Mouse (Mus musculus) splenic B cell, adult 2 months (primary cell): ENCODE measurements around the gene Alb.

ENCODE experiments used
- DNase-seq: peaks from one replicate; pipeline ENCODE4 v3.0.0-alpha.2; 2011; ENCODE audit warnings: low read depth, low spot score
- H3K27me3 ChIP-seq: 2 replicates; pipeline ENCODE4 v1.6.1; 2012; ENCODE audit warnings: mild to moderate bottlenecking, low read length, moderate library complexity, mixed read lengths; ENCODE audit not compliant: control insufficient read depth, poor library complexity, insufficient read depth, severe bottlenecking
- H3K36me3 ChIP-seq: 2 replicates; pipeline ENCODE4 v1.6.1; 2012; ENCODE audit warnings: mild to moderate bottlenecking, low read length, moderate library complexity, mixed read lengths; ENCODE audit not compliant: control insufficient read depth, poor library complexity, insufficient read depth, severe bottlenecking

Gene Alb

DNA sequence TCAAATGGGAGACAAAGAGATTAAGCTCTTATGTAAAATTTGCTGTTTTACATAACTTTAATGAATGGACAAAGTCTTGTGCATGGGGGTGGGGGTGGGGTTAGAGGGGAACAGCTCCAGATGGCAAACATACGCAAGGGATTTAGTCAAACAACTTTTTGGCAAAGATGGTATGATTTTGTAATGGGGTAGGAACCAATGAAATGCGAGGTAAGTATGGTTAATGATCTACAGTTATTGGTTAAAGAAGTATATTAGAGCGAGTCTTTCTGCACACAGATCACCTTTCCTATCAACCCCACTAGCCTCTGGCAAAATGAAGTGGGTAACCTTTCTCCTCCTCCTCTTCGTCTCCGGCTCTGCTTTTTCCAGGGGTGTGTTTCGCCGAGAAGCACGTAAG, at the start of gene Alb:
Gene Alb, plus strand, starts transcription at position 279 of the 400 bp plus-strand sequence.
- Histone ChIP-seq H3K36me3 (no peaks in the 10 kb centered on the region), H3K27me3 (no peaks in the 10 kb centered on the region)
- no peak for DNase-seq

DNA sequence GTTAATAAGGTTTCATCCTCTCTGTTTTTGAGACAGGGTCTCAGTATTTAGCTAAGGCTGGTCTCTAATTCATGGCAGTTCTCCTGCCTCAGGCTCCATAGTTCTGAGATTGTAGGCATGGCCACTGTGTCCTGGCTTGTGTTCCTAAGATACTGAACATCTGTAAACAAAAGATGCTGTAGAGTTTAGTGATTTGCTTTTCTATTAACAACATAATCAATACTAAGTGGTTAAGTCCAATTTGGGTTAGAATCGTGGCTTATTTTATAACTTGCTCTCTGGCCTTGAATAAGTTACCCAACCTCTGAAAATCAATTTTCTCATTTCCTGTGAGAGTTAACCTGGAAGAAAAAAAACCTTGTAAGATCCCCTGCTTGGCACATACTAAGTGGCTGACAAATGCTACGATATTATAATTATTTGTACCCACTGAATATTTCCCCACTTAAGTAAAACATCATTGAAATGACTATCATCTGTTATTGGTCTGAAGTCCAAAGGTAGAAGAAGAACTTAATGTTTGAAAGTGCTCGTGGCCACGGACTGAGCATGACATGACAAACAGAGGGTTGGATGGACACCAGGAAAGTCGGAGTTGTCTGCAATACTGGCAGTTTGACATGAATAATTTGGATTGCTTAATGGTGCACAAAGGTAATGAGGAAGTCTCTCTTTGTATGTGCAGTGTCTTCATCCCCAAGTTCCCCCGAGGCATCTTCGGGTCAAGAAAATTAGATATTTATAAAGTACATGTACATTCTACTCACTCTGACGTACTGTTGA, 46.4 kb upstream of the Alb start:
- Histone ChIP-seq H3K27me3 (no peaks in the 10 kb centered on the region), H3K36me3 (no peaks in the 10 kb centered on the region)
- no peak for DNase-seq

DNA sequence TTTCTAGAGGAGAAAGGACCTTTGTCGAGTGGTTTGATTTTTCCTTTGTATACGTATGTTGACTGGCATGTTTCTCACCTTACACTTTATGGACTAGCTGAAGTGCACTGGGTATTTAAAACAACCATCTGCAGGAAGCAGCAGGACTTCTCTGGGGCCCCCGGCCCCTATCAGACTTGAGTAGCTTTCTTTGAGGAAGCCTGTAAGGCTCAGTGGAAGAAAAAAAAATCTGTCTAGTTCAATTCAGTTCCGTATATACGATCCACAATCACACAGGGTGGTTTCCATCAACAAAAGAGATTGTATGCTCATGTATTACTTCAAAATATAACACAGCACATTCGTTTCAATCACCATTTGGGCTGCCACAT, 45.8 kb upstream of the Alb start:
- no peak for DNase-seq
- no peaks in the 10 kb centered on the region for H3K36me3 ChIP-seq
- no peaks in the 10 kb centered on the region for H3K27me3 ChIP-seq

DNA sequence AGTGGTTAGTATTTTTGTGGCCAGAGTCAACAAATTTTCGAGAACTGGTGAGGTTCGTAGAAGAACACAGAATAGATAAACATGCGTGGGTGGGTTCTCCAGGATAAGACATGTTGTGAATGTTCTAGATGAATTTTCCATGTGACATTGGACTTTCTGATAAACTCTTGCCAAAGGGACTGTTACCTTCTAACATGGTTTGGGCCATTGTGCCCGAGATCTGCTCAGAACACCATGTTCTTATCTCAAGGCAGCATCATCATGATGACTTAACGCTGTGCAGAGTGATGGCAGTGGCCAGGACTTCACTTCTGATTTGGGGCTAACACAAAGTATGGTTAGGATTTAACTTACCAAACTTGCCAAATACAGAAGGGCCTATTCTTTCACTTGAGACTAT, 36.1 kb upstream of the Alb start:
- Histone ChIP-seq H3K36me3 (no peaks in the 10 kb centered on the region), H3K27me3 (no peaks in the 10 kb centered on the region)
- DNase-seq: no peak

DNA sequence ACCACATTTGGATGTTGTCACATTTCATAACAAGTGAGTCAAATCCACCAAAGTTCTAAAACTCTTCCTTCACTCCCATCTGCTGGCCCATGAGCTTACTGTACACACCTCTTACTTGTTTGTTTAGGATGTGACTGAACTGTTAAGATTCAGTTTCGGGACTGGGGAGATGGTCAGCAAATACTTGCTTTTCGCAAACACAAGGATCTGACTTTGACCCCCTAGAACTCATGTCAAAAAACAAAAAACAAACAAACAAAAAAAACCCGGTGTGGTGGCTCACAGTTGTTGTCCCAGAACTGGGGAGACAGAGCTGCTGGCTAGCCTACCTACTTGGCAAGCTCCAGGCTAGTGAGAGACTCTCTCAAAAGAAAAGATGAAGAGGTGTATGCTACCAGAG, 35.5 kb upstream of the Alb start:
- no peak for DNase-seq
- Histone ChIP-seq H3K27me3 (no peaks in the 10 kb centered on the region), H3K36me3 (no peaks in the 10 kb centered on the region)

DNA sequence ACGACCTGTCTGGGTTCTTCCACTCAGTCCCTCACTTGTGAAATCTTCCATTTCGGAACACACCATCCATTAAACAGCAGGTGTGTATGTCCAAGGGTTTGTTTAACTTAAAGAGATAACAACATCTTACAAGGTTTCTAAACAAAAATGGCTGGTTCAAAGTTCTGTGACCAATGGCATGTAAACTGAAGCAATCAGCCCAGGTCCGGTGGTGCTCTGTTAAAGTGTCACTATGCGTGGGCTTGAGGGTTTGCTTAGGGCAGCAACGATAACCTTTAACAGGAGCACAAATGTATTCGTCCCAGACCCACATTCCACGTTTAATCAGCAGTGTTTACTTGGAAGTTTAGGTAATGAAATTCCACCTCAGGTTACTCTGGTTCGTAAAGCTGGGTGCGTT, 29.6 kb upstream of the Alb start:
- Histone ChIP-seq H3K36me3 (no peaks in the 10 kb centered on the region), H3K27me3 (no peaks in the 10 kb centered on the region)
- DNase-seq: no peak

DNA sequence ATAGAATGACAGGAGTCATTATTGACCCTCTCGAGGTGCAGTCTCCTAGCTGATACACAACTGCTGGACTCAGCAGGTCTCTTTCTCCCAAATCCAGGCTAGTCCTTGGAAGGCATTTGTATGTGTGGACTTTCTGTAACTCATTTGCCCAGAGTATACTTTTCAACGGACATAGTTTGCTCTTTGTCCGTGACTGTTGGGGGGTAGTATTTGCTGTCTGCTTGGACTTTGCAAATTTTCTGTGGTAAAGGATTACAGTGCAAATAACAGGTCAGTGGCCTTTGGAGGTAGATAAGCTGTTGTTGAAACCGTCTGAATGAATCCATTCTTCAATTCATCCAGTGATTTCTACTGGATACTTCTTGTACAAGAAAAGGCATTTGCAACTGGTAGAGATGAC, 21.5 kb upstream of the Alb start:
- H3K36me3 ChIP-seq: no peaks in the 10 kb centered on the region
- H3K27me3 ChIP-seq: no peaks in the 10 kb centered on the region
- DNase-seq: no peak

DNA sequence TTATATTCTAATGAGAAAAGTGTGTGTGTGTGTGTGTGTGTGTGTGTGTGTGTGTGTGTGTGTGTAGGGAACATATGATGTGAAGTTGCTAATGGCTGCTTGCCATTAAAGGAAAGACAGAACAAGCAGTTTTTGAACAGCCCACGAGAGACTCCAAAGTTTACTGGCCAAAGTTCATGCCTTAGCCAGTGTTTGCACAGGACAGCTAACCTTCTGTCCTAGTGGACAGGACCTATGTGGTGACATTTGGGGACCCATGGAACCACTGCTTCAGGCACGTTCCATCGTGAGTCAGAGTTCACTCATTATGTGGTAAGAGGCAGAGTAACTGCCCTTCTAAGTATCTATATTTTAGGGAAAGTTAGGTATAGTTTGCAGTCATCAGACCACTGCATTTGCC, 13.1 kb upstream of the Alb start:
- Histone ChIP-seq H3K27me3 (no peaks in the 10 kb centered on the region), H3K36me3 (no peaks in the 10 kb centered on the region)
- DNase-seq: no peak

DNA sequence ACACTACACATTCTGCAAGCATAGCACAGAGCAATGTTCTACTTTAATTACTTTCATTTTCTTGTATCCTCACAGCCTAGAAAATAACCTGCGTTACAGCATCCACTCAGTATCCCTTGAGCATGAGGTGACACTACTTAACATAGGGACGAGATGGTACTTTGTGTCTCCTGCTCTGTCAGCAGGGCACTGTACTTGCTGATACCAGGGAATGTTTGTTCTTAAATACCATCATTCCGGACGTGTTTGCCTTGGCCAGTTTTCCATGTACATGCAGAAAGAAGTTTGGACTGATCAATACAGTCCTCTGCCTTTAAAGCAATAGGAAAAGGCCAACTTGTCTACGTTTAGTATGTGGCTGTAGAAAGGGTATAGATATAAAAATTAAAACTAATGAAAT, 10.7 kb upstream of the Alb start:
- Histone ChIP-seq H3K36me3 (no peaks in the 10 kb centered on the region), H3K27me3 (no peaks in the 10 kb centered on the region)
- no peak for DNase-seq

DNA sequence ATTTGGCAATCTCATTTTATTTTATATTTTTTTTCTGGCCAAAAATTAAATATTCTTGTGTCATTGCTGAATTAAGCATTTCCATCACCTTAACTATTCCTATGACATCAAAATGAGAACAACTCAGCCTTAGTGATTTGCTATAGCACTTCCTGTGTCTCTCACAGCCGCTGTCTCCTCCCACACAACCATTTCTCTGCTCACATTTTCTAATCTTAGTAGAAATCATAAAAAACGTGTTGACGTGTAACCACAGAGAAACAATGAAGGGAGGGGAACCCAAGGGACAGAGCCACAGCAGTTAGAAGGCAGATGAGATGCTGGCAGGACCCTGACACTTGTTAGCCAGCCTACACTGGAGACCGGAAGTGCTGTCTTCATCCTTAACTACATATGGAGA, 8.0 kb upstream of the Alb start:
- Histone ChIP-seq H3K36me3 (no peaks in the 10 kb centered on the region), H3K27me3 (no peaks in the 10 kb centered on the region)
- DNase-seq: no peak

DNA sequence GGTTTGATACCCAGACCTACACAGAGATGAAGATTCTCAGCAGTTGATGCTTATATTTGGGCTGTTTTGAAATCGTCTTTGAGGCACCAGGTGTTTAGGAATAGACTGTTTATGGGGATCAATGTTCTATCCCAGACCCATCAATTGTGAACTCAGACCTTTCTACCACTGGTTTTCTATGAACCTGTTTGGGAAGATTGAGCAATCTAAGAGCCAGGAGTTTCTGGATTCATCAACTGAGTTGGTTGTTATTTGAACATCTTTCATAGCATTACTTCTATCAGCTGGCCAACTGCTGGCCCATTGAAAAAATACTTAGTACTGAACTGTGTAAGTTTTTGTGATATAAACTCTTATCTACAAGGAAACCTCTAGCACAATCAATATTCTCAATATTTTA, 3.5 kb upstream of the Alb start:
- Histone ChIP-seq H3K36me3 (no peaks in the 10 kb centered on the region), H3K27me3 (no peaks in the 10 kb centered on the region)
- no peak for DNase-seq

DNA sequence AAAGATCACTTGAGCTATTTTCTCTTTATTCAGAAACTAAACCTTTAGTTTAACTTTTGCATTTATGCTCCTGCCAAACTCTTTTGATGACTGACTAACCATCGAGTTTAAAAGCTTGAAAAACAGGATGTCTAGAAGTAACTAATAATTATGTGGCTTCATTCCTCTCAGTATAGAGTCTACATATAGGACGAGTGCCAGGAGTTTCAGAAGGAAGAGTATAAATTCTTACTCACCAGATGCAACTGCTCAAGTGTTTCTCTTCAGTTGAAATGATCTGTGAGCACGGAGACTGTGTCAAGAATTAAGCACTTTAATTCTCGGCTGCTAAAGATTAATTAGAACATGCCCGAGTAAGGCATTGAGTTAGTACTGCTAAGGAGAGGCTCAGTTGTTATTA, 2.0 kb upstream of the Alb start:
- no peaks in the 10 kb centered on the region for H3K27me3 ChIP-seq
- no peak for DNase-seq
- H3K36me3 ChIP-seq: no peaks in the 10 kb centered on the region

DNA sequence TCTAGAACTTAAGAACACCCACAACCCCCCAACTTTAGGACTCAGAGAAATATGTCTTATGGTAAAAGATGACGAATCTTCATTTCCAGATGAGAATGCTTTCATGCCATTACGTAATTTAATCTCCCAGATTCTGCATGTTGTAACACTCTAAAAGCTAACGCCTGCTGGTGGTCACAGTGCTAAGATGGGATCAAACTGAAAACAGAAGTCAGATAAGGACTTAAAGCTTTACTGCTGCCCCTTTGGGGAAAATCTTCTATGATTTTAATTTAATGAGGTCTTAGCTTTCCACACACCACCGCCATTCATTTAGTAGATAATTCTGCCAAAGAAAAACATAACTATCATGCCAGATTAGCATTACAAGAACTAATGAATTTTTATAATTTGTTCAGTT, 6.1 kb downstream of the Alb start:
- Histone ChIP-seq H3K36me3 (no peaks in the 10 kb centered on the region), H3K27me3 (no peaks in the 10 kb centered on the region)
- no peak for DNase-seq

DNA sequence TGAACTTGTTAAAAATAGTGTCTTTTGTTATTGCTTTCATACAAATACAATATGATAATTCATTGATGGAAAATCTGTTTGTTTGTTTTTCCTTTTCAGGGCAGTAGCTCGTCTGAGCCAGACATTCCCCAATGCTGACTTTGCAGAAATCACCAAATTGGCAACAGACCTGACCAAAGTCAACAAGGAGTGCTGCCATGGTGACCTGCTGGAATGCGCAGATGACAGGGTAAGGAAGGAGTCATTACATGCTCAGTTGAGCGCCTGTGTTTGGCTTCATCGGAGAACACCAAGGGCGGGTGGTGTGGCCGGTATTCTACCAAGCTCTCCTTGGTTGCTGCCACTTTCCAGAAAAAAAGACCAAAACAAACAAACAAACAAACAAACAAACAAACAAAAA, 6.5 kb downstream of the Alb start:
- H3K36me3 ChIP-seq: no peaks in the 10 kb centered on the region
- no peak for DNase-seq
- no peaks in the 10 kb centered on the region for H3K27me3 ChIP-seq

DNA sequence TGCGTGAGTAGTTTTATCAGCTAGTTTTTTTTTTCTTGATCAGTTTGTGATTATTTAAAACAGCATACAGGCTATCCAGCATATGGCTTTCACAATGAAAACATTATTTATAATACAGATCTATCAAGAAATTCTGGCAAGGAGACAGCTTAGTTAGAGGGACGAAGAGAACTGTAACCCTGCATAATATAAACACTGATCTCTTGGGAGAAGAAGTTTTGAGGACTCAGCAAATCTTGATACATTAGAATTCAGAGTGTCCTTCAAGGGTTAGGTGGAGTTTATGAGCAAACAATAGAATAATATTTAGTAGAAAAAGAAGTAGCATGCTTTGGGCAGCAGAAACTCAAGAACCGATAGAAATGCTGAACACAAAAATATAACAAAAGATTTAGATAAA, 10.1 kb downstream of the Alb start:
- H3K27me3 ChIP-seq: no peaks in the 10 kb centered on the region
- H3K36me3 ChIP-seq: no peaks in the 10 kb centered on the region
- no peak for DNase-seq

DNA sequence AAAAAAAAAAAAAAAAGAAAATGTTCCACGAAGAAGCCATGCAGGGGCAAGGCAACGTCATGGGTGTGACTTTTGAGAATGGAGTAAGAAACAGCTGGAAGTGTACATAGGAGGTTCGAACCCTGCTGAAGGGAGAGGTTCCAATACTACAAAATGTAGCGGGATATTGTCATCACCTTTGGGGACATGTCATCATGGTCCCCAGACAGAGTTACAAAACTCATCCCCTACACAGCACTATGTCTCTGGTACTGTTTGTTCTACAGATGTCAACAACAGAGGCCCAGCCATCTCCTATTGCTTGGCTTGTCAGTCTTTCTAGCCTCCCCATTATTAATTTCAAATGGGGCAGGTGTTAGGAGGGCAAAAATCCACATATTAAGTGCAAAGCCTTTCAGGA, 13.2 kb downstream of the Alb start:
- no peak for DNase-seq
- H3K27me3 ChIP-seq: no peaks in the 10 kb centered on the region
- no peaks in the 10 kb centered on the region for H3K36me3 ChIP-seq
